Mouse (Mus musculus) brain, embryonic 18.5 days (tissue): ENCODE measurements at regions not wholly inside any gene's neighbourhood (a gene's known extent, or its start where the extent isn't known, plus 50 kb on each side); places are given as distances from the start of the nearest gene placed in this dataset.
"Not testable (repeated sequence)": the region's sequence is repeated elsewhere in the genome, so short reads cannot be mapped to it uniquely, and the experiment has no call there.

Experiments
- DNase-seq: peaks from one replicate; pipeline ENCODE4 v3.0.0-alpha.2; 2012; ENCODE audit warnings: low read depth, low spot score

- DNase-seq, result no peak
These were observed 1939.3 kb downstream of the 9330182O14Rik start for GRCm38 (mm10) chr15:42073486-42073885.

- DNase-seq, result no peak
These were observed 1948.3 kb downstream of the 9330182O14Rik start for GRCm38 (mm10) chr15:42082436-42082835.

DNA sequence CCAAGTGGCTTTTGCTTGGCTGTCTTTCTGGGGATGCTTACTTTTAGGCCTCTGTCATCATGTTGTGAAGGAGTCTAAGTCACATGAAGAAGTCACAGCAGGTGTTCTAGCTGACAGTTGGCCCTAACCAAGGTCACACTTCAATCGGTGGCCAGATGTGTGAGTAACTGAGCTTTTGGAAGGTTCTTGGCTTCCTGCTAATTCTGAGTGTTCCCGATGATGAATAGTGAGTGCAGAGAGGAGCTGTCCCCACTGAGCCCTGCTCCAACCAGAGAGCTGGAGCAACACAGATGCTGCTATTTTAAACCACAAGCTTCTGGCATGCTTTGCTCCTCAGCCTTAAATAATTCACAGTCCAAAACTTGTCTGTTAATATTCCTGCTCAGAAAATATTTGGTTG is 1966.6 kb downstream of the 9330182O14Rik start:
- DNase-seq, result no peak

DNA sequence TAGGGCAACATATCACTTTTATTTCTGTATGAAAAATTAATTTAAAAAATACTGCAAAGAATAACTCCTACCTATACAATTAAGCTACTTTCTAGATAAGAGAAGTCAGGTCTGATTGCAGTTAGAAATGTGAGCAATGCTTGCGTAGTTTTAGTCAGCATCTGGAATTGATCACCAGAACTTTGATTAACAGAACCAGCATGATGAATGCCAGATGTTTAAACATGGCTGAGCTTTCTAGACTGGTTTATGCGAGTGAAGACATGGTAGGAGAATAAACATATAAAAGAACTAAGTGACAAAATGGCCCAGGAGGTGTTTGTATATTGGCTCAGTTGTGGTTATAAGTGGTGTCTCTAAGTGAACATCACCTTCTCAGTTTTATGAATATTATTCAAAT is 1970.7 kb downstream of the 9330182O14Rik start:
- no peak for DNase-seq

- no peak for DNase-seq
These were observed 1972.9 kb downstream of the 9330182O14Rik start for GRCm38 (mm10) chr15:42107106-42107505.

GRCm38 (mm10) chr15:42111811-42112210 is 1977.6 kb downstream of the 9330182O14Rik start:
- no peak for DNase-seq

GRCm38 (mm10) chr15:42127471-42127870 is 1993.3 kb downstream of the 9330182O14Rik start:
- no peak for DNase-seq

- DNase-seq, result no peak
These were observed 1994.8 kb downstream of the 9330182O14Rik start for GRCm38 (mm10) chr15:42128976-42129375.

DNA sequence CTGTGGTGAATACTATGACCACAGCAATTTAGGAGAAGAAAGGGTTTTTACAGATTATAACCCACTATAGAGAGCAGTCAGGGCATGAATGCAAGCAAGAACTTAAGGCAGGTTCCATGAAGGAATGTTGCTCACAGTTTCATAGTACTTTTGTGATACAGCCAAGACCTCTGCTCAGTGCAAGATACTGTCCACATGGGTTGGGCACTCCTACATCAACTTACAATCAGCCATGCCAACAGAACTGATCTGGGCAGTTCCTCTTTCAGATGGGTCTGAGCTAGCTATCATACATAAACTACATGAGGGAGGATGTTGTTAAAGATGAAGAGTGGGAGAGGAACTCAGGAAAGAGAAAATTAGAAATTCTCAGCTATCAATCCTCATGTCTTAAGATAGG is 2032.4 kb downstream of the 9330182O14Rik start:
- no peak for DNase-seq

DNA sequence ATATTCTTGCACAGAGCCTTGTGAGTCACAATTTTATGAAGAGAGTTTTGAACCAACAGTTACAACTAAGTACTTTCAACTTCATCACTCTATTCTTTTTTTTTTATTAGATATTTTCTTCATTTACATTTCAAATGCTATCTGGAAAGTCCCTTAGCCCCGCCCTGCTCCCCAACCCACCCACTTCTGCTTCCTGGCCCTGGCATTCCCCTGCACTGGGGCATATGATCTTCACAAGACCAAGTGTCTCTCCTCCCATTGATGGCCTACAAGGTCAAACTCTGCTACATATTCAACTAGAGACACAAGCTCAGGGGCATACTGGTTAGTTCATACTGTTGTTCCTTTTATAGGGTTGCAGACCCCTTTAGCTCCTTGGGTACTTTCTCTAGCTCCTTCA is 2043.6 kb downstream of the 9330182O14Rik start:
- DNase-seq, result not testable (repeated sequence)

DNA sequence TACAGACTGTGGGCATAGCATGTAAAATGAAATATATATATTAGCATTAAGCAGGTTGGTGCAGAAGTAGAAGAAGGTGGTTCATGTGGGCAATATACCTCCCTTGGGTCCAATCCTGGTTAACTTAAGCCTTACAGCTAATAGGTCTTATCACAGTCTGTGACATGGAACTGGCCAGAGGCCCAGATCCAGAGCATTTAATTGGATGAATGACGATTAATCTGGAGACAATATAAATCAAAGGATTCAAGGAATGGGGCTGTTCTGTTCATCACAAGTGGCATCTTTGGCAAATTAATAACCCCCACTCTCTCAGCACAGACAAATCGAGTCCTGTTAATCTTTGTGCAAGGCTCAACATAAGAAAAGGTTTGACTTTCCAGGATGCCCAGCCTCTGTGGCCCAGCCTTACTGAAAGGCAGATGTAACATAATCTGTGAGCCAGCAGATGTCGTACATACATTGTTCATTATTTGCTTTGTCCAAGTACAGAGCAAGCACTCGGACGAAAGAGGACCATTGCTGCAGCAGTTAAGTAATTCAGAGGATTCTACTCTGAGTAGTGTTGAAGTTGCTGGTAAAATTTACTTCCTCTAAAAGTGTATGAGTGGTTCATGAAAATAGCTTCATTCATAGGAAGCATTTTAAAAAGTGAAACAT is 2073.2 kb downstream of the 9330182O14Rik start:
- DNase-seq, result no peak

DNA sequence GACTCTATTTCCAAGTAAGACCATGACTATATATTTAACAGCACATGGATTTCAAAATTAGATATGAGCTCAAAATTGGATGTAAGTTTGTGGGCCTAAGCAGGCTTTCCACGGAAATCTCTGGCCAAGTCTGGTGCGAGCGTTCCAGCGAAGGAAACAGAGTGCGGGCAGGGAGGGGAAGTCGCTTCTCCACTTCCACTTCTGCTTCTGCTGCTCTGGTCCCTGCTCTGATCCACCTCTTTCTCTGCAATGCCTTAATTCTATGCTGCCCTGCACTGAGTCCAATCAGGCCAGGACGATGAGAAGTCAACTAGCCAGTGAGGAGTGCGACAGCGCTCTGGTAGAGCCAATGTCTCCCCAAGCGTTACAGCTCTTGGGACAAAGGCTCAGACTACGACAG is 2085.3 kb downstream of the 9330182O14Rik start:
- DNase-seq, result no peak

GRCm38 (mm10) chr15:42220005-42220404 is 2085.8 kb downstream of the 9330182O14Rik start:
- no peak for DNase-seq

- no peak for DNase-seq
These were observed 2090.8 kb downstream of the 9330182O14Rik start for GRCm38 (mm10) chr15:42225006-42225405.

DNA sequence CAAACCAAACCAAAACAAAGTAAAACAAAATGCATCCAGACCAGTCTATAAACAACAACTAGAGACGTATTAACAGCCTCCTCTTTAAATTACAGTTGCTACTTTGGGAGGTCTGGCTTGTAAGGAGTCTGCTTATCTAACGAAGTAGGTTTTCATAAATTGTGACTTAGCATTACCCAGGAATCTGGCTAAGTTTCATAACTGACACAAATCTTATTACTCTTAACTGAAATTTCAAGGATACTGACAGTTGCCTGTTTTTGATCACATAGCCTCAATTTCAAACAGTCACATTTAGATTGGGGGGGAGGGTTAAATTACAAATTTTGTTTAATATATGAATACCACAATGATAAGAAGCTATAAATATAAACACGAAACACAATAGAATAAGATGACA is 2097.5 kb downstream of the 9330182O14Rik start:
- DNase-seq, result no peak

- no peak for DNase-seq
These were observed 2112.6 kb downstream of the 9330182O14Rik start for GRCm38 (mm10) chr15:42246812-42247211.

DNA sequence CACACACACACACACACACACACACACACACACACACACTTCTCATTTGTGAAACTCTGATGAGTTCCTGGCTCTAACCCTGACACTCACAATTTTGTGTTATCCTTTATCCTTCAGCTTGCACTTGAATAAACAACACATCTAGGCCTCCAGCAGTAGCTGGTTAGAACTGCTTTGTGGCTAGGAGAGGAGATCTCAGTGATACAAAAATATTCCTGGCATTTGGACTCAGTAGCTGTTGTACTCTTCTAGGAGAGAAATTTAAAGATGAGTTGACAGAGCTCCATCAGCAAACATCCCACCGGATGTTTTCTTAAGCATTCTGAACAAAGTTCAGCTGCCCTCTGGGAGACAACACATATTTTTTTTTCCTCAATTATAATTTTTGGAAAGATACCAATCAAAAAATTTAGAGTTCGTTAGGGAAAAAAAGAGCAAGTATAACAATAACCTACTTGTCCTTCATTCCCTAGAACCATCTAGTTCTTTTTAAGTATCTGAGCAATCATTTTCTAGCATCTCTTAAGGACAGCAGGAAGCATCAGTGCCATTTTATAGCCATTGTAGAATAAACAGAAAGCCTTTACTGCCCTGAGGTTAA is 2118.7 kb downstream of the 9330182O14Rik start:
- no peak for DNase-seq

- DNase-seq, result no peak
These were observed 2122.2 kb downstream of the 9330182O14Rik start for GRCm38 (mm10) chr15:42256343-42256742.

DNA sequence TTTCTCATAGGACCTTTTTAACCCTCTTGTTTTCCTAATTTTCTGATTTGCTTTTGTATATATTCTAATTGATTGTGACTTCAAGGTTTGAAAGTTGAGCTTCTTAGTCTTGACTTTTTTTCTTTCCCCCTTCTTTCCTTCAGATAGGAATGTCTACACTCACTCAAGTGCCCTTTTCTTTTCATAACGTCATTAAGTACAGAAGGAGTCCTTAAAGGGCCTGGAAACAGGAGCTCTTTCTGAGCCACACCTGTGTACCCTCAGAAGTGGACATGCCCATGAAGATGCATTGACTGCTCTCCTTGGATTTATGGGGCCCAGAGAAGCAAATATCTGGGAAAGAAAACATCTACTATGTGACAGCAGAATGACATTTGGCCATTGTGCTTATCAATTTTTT is 2141.0 kb downstream of the 9330182O14Rik start:
- DNase-seq, result no peak

GRCm38 (mm10) chr15:42277247-42277646 is 2143.1 kb downstream of the 9330182O14Rik start:
- DNase-seq, result no peak

- no peak for DNase-seq
These were observed 2146.6 kb downstream of the 9330182O14Rik start for GRCm38 (mm10) chr15:42280810-42281209.

DNA sequence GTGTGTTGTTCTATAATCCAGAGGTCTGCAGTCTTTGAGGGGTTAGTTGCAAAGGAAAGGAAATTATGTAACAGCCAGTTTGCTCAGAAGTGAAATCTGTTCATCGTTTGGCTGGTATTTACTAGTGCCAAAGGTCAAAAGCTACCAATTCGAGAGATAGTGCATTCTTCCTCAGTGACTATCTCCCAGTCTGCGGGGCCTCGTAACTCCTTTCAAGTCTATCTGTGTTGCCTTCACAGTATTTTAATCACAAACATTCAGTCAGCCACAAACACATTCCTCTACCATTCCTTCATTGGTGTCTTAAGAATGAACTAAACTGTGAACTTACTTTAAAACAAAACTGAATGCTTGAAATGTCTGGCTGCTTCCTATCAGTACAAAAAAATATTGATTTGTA is 2162.2 kb downstream of the 9330182O14Rik start:
- no peak for DNase-seq

- DNase-seq, result no peak
These were observed 2163.3 kb downstream of the 9330182O14Rik start for GRCm38 (mm10) chr15:42297430-42297829.
